Mouse (Mus musculus): ENCODE measurements around the gene Cyp51. TPM values are rescaled to one million over a fixed set of nuclear protein-coding genes. Genes with fewer than 3 reads are reported as not detected.
A peak's percentile ranks its signal among the peaks of the same experiment; 100 is the strongest.
"Not testable (repeated sequence)": the region's sequence is repeated elsewhere in the genome, so short reads cannot be mapped to it uniquely, and the experiment has no call there.

The Cyp51 gene
- 100 to 1,000 TPM; 121 to 124 TPM for total RNA-seq (2021)

DNA sequence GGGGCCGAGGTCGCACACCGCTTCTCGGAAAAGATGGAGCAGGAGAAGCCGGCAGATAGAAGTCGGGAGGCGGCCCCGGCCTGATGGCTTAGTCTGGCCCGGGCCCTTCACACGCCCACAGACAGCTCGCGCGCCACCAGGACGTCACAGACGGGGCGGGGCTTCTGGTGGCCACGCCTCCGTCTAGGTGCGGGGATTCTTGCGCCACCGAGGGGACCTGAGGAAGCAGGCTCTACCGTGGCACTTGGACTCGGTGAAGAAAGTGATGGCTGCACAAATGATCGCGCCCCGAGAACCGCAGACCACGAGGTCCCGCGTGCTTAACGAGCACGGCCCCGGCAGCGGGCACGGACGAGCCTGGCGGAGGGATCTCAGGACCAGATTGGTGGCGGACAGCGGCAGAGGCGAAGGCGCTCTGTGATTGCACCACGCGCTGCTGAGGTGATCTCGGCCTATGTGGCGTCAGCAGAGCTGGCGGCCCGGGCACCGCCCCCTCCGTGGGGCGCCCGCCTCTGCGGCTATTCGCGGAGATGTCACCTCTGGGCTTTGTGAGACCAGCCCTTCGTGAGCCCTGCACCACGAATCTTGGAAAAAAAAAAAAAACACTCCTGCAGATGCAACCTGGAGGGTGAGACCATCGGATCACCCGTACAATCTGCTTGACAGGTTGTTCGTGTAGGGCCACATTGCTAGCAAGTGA, at the start of gene Cyp51:
Gene Cyp51, minus strand, starts transcription at position 406 of the 700 bp plus-strand sequence.
- peak; percentile 93 for DNase-seq
- intact Hi-C loops (cut with DNase I) = loop anchor here (10.0 kb wide), 1 partner anchor 90 kb away; the partner anchor contains the start of gene Mterf1b

DNA sequence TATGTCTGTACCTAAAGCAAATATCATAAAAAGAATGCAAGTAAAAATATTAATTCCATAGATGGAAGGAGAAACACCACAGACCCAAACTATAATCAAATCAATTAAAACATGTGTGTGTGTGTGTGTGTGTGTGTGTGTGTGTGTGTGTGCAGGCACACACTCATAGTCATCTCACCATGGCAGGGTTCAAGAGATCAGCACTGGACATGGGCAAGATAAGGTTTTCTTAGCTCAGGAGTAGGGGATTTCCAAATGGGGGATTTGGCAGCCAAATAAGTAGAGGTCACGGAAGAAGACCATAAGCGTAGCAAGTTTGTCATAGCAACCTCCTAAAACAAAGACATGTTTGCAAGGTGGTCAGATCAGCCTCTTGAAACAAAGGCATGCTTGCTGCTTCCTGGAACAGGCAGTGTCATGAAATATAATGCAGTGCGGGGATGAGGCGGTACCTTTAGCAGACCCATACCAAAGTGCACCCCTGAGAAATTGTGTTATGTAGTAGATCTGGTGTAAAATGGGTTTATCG, 8.1 kb upstream of the Cyp51 start:
- DNase-seq = no peak
- intact Hi-C loops (cut with DNase I) = no loop called here

DNA sequence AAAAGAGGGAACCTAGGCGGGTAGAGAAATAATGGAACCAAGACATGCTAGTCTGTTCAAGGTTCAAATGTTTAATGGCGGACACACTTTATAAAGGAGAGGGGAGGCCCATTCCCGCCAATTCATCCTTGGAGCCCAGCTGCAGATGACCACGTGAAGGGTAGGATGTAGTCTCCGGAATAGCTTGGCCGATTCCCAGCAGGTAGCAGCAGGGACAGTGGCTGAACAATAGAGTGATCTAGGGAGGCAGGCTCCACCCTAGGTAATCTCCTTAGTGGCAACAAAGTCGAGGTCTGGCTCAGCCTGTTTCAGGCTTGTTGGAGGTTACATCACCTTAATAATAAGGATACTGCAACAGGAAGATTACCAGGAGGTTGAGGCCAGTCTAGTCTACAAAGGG, 2.5 kb upstream of the Cyp51 start:
- not testable (repeated sequence) for DNase-seq
- intact Hi-C loops (cut with DNase I) = loop anchor here (10.0 kb wide), 1 partner anchor 88 kb away; the partner anchor contains the start of gene Mterf1b

DNA sequence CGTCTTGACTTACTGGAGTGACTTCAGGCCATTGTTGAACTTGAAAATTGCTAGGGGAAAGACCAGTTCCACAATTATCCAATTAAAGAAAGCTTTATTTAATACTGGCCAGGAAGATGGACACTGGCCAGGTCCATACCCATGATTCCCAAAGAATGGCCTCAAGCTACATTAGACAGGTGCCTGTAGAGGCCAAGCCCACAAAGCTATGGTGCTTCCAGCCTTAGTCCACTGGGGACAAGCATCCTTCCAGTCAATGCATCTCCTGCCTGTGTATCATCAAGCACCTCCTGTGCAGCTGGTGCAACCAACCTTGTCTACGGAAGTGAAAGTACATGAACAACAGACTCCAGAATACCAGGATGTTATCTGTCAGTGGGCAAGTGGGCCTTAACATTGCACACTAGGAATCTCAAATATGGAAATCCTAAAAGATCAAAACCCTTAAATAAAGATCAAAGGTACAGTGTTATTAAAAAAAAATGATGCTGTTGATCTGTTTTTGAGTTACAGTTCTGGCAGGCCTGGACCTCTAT, 1.2 kb upstream of the Cyp51 start:
- intact Hi-C loops (cut with DNase I) = loop anchor here (10.0 kb wide), 1 partner anchor 89 kb away; the partner anchor contains the start of gene Mterf1b
- no peak for DNase-seq

DNA sequence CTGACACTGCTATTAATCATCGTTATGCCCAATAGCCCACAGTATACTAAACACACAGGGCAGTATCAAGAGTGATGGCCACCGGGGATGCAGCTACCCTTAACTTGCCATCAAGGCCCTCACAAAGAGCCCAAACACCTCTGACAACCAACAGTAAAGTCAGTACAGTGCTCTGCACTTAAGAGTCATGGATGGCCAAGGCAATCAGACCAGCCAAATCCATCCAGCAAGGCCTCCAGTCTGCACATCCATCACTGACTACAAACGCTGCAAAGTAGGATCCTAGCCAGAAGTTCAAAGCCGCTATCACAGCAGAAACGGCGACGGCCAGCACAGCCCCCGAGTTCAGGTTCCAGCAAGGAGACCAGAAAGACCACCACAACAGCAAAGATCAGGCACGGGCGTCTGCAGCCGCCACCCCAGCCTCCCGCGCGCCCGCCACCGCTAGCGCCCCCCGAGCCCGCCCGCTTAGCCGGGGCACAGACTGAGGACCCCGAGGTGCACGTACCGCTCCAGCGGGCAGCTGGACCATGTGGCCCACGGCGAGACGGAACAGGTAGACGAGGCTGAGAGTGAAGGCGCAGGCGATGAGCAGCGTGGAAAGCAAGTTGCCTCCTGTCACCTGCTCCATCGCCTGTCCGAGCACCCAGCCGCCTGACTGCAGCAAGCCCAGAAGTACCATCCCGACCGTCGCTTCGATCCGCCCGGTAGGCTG, 763 bp downstream of the Cyp51 start:
- intact Hi-C loops (cut with DNase I) = loop anchor here (10.0 kb wide), 1 partner anchor 91 kb away; the partner anchor contains the start of gene Mterf1b
- DNase-seq = no peak

DNA sequence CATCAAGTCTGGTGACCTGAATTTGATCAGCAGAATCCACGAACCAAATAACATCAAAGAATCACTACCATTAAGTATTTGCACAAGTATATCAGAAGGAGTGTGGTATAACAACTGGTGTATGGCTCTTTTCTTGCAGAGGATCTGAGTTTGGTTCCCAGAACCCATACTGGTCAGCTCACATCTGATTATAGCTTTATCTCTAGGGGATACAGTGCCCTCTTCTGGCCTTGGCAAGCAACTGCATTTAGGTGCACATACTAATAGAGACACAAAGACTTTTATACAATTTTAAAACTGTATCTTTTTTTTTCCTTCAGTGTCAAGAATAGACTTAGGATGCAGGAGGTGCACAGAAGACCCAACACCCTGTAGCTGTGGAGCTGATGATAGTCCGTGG, 2.8 kb downstream of the Cyp51 start:
- intact Hi-C loops (cut with DNase I) = loop anchor here (10.0 kb wide), 1 partner anchor 93 kb away; the partner anchor contains the start of gene Mterf1b
- DNase-seq = no peak

DNA sequence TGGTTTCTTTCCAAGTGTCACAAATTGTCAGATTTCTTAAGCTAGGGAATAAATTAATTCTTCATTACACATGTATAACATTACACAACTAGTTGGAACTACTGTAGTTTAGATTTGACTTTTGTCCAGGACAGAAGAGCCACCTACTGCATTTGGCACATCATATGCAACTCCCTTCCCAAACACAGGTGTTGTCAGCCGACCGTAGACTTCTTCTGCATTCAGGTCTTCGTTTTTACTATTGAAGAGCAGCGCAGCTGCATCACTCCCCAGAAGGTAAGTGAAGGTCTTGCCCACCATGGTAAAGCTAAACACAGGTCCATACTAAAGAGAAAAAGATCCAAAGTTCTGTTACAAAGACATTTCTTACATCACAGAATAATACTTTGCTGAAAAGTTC, 3.5 kb downstream of the Cyp51 start:
- intact Hi-C loops (cut with DNase I) = loop anchor here (10.0 kb wide), 1 partner anchor 94 kb away; the partner anchor contains the start of gene Mterf1b
- no peak for DNase-seq

DNA sequence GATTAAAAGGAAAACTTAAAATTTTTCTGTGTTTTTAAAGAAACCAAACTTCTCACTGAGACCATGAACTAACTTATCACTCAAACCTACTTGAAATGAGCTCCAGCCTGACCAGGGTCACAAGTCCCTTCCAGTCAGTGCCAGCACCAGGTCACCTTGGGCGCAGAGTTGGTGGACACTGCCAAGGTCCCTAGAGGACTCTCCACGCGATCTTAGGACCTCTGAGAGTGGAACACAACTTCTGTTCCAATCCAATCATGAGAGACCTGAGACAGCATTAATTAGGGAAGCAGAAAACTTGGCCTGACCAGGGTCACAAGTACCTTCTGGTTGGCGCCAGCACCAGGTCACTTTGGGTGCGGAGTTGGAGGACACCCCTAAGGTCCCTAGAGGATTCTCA, 10.1 kb downstream of the Cyp51 start:
- intact Hi-C loops (cut with DNase I) = no loop called here
- DNase-seq = no peak

DNA sequence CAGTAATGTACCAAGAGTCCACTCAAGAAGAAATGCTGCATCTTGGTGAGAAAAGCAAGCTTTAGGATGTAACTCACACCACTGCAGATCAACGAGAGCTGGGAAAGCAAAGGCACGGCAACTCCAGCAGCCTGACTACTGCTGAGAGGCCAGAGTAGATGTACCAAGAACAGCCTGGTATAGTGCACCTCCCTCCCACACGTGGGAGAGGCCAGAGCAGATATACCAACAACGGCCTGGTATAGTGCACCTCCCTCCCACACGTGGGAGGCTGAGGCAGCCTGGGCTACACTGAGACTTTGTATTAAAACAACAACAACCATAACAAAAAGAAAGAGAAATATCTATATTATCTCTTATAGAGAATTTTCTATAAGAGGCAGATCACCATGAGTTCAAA, 16.4 kb downstream of the Cyp51 start:
- no peak for DNase-seq
- intact Hi-C loops (cut with DNase I) = no loop called here

DNA sequence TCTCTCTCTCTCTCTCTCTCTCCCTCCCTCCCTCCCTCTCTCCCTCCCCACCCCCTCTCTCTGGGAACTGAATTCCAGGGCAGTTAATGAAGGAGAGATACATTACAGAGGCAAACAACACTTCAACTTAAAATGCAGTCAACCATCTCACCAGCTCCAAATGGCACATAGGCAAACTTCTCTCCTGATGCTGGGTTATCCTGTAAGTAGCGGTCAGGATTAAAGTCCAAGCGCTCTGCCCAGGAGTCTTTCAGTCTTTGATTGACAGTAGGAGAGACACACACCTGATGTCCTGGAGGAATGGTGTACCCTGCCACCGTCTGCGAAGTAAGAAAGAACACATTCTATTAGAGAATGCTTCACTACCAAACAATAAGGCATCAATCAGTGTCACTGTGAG, 18.2 kb downstream of the Cyp51 start:
- intact Hi-C loops (cut with DNase I) = no loop called here
- no peak for DNase-seq

DNA sequence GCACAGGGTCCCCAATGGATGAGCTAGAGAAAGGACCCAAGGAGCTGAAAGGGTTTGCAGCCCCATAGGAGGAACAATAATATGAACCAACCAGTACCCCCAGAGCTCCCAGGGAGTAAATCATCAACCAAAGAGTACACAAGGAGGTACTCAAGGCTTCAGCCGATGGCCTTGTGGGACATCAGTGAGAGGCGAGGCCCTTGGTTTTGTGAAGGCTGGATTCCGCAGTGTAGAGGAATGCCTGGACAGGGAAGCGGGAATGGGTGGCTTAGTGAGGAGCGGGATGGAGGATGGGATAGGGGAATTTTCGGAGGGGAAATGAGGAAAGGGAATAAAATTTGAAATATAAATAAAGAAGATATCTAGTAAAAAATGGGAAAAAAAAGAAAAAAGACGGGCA, 19.6 kb downstream of the Cyp51 start:
- intact Hi-C loops (cut with DNase I) = no loop called here
- no peak for DNase-seq

DNA sequence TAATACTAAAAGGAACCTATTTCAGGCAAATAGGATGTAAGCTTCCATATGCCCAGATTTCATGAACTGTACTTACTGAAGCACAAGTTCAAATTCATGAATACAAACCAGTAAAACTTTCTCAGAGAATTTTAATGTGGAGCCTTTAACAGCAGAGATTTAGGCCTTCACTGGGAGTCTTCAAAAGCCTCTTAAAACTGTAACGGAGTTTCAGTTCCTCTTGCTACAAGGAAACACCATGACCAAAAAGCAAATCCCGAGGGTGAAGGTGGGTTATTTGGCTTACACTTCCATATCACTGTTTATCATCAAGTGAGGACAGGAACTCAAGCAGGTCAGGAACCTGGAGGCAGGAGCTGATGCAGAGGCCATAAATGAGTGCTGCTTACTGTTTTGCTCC, 23.0 kb downstream of the Cyp51 start:
- intact Hi-C loops (cut with DNase I) = no loop called here
- DNase-seq = no peak

DNA sequence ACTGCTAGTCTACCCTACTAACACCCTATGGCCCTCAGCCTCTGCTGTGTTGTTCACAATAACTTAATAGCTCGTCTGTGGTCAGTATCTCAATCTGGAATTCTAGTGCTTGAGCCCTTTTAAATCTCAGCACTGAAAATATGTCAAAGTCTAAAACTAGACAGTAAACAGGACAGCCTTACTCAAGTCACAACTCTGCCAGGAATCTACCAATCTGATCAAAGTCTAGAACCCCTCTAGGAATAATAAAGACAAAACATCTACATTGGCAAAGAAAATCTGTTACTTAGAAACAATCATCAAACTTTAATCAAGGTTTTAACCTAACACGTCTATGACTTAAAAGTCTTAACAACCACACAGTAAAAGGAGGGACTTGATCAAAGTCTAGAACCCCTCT, 23.7 kb downstream of the Cyp51 start:
- intact Hi-C loops (cut with DNase I) = no loop called here
- no peak for DNase-seq

DNA sequence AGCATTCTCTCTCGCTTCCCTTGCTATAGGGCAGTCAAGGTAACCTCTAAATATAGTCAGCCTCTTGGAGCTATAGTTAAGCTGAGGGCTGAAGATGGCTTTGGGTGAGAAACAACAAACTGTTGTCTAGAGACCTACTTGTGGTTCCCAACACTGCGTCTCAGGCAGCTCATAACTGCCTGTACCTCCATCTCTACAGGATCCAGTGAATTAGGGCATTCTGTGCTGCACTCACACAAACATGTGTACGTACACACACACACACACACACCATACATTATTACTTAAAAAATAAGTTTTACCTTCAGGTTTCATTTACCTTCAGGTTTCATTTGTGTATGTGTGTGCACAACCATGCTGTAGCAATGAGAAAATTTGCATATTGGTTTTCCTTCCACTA, 25.5 kb downstream of the Cyp51 start:
- DNase-seq = no peak
- intact Hi-C loops (cut with DNase I) = no loop called here

DNA sequence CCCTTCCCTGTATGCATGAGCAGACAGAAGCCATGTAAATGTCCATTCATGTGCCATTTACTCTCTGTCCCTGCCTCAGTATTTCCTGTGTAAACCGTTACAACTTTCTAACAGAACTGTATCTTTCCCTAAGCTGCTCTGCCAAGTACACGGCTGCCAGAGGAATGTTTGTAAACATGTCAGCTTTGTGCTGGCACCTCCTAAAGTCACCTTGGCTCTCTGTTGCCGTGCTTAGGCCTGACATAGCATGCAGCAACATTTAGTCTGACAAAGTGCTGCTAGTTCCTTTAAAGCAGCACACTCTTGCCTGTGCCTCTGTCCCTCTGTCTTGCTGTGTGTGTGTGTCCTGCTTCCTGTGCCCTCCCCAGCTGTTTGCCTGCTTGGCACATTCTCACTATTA, 37.3 kb downstream of the Cyp51 start:
- intact Hi-C loops (cut with DNase I) = no loop called here
- no peak for DNase-seq

DNA sequence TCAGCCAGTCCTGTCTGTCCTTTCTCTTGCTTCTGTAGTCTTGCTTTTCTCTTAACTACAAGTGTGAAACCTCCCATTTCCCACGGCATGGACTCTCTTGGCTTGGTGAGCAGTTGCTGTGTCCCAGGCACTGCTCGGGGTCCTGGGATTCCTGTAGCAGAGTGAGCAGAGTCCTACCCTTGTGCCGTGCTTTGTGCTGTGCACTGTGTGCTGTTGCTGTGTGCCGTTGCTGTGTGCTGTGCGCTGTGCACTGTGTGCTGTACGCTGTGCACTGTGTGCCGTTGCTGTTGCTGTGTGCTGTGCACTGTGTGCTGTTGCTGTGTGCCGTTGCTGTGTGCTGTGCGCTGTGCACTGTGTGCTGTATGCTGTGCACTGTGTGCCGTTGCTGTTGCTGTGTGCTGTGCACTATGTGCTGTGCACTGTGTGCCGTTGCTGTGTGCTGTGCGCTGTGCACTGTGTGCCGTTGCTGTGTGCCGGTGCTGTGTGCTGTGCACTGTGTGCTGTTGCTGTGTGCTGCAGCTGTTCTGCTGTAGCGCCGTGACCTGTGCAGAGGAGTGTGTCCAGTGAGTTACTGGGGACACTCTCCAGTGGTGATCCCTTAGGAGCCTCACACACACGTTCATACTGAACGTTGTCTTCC, 38.0 kb downstream of the Cyp51 start:
- intact Hi-C loops (cut with DNase I) = no loop called here
- no peak for DNase-seq

DNA sequence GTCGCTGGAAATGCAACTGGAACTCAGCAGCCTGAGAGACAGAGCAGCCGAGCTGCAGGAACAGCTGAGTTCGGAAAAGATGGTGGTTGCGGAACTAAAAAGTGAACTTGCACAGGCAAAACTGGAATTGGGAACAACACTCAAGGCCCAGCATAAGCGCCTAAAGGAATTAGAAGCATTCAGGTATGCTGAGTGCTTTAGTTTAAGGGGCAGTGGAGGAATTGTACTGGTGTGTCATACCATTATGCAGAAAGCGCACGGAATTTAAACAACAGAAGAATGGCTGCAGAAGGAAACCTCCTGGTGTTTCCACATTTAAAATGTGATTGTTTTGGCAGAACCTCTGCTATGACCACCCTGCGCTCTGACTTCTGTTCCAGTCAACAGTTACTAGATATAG, 44.2 kb downstream of the Cyp51 start:
- DNase-seq = no peak
- intact Hi-C loops (cut with DNase I) = no loop called here

DNA sequence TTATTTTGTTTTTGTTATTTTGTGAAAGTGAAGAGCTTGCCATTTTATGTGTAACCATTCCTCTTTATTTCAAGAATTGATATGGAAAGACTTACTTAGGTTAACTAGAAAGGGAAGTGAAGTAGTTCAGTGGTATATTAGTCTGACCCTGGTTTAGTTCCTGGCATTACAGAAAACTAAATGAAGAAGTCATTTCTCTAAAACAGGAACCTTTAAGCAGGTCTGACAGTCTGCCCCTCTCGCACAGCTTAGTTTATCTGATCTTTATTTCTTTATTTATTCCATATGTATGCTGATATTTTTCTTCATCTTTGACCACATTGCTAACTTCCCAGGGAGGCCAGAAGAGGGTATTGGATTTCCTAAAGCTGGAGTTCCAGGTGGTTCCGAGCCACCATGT, 63.6 kb downstream of the Cyp51 start:
- DNase-seq = no peak
- intact Hi-C loops (cut with DNase I) = no loop called here

DNA sequence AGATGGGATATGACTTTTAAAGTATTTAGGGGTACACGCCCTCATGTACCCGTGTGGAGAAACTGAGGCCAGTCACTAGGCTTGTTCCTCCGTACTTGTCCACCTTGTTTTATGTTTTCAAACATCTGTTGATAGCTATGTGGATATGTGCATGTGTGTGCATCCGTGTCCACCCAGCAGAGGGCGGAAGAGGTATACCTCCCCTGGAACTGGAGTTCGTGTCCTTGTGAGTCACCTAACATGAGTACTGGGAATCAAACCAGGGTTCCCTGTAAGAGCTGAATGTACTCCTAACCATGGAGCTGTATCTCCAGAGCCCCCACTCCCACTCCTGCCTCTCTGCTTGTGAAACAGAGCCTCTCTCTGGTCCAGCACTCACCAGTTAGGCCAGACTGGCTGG, 64.2 kb downstream of the Cyp51 start:
- DNase-seq = no peak
- intact Hi-C loops (cut with DNase I) = no loop called here

DNA sequence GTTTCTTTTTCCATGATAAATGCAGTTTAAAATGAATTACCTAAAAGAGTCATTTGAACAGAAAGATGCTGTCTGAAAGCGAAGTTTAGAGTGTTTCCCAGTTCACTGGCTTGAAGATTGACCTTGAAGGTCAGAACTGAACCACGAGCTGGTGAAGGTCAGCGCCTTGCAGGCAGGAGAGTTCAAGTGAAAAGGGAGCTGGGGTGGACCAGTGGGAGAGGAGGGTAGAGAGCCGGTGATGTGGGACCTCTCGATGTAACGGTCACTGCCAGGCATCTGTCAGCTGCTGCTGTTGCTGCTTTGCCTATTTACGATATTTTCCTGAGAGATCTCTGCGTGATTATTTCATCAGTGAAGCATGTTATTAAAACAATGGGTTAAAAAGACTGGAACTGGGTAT, 65.2 kb downstream of the Cyp51 start:
- intact Hi-C loops (cut with DNase I) = no loop called here
- DNase-seq = no peak

DNA sequence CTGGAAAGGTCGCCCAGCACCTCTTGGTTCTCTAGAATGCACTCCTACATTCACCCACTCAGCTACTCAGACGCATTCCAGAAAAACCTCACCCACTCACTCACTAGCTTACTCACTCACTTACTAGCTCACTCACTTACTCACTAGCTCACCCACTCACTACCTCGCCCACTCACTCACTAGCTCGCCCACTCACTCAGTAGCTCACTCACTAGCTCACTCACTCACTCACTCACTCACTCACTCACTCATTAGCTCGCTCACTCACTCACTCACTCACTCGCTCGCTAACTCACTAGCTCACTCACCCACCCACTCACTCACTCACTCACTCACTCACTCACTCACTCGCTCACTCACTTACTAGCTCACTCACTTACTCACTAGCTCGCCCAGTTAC, 67.9 kb downstream of the Cyp51 start:
- intact Hi-C loops (cut with DNase I) = no loop called here
- DNase-seq = no peak
